Mouse (Mus musculus) mature B cell (primary cell): ENCODE results near the gene Idh2.

Experiments
- in situ Hi-C: fragments of 300-500 bp; cut with MboI; formaldehyde crosslinking; loops from 2 replicates; pipeline ENCODE4 v1.14.3; 2019

The Idh2 gene

DNA sequence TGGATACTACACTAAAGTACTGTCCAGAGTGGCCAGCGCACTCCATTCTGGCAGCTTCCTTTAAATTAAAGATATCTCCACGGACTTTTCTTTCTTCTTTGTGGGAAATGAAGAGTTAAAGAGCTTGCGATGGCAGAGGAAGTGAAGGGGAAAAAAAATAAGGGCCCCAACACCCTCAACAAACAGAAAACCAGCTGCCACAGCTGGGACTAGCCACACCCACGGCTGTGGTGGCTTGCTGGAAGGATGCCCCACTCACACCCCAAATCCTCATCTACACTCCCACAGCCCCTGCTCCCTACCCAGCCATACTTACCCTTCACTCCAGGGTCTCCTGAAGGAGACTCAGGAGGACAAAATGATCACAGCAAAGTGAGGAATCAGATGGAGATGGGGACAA, 7.9 kb upstream of the Idh2 start:
- in situ Hi-C loops: no loop called here

GRCm38 (mm10) chr7:80121083-80121482, 5.9 kb upstream of the Idh2 start:
- in situ Hi-C loops: no loop called here

DNA sequence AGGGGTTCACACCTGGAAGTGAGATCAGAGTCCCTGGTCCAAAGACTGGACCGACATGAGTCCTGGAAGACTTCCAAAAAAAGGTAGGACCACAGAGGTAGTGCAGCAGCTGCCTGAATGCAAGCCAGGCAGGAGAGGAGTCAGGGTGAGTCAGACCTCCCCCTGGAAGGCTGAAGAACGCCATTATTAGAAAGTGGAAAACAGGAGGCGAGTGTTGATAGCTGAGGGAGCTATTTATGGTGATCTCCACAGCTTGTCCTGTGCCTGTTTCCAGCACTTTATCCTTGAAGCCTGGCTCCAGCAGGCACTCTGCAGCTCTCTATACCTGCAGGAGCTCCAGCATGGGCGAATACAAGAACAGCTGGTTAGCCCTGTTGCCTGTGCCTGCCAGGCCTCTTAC, 4.0 kb upstream of the Idh2 start:
- in situ Hi-C loops: no loop called here

DNA sequence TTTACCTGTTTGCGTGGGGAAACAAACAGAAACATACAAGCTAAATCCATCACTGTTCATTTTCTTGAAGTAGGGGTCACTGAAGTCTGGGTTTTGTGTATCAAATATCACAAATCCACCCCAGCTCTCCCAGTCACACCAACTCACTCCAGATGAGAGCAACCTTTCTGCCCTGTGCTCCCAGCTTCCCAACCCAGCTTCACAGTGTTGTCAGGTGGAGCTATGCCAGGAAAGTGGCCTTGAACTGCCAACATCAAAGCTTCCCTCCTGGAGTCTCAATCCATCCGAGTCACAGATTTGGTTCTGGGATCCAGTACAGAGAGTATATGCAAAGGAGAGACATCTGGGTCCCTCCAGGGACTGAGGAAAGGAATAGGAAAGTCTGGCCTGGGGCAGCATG, 966 bp upstream of the Idh2 start:
- in situ Hi-C loops: no loop called here

DNA sequence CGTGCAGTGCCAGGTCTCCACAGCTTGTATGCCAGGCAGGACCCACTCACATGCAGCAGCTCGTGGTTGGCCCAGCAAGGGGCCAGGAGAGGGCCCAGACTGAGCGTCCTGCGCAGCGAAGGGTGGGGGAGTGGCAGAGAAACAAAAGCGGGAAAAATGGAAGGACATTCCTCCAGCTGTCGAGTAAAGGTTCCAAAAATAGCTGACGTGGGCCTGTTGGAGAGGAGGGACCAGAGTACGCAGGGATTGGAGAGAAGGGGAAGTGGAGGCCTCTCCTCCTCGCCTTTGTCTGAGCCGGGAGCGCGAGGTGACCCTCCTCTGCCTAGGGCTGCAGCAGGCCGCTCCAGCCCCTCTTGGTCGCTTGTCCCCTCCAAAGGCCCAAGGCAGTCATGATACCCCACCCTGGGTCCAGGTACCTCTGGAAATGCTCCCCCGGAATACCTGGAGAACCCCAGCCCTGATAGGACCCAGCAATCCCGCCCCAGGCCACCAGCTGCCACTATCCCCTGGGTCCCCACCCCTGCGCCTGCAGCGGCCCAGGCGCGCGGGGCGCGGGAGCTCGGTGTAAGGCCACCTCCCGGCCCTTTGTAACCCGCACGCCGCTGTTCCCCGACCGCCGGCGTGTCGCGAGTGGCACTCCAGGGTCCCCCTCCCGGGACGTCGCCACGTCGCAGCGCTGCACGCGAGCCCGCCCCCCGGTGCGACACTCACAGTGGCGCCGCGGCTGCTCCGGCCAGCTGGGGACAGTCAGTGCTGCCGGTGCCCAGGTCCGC, 555 bp downstream of the Idh2 start:
- in situ Hi-C loops: no loop called here

DNA sequence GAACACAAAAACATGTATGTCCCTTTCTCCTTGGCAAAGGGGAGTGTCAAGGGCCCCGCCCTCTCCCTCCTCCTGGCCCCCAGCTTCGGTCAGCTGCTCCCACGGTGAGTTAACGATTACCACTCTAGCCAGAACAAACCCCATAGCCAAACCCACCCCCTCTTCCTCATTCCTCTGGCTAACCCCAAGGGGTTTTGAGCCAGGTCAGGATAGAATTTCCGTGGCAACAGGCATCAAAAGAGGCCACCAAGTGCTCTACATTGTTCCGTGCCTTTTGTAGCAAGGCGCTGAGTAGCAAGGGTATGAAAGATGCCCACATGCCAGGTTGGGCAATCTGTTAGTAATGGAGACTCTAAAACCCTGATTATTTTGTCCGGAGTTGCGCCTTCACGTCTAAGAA, 1.2 kb downstream of the Idh2 start:
- in situ Hi-C loops: no loop called here

DNA sequence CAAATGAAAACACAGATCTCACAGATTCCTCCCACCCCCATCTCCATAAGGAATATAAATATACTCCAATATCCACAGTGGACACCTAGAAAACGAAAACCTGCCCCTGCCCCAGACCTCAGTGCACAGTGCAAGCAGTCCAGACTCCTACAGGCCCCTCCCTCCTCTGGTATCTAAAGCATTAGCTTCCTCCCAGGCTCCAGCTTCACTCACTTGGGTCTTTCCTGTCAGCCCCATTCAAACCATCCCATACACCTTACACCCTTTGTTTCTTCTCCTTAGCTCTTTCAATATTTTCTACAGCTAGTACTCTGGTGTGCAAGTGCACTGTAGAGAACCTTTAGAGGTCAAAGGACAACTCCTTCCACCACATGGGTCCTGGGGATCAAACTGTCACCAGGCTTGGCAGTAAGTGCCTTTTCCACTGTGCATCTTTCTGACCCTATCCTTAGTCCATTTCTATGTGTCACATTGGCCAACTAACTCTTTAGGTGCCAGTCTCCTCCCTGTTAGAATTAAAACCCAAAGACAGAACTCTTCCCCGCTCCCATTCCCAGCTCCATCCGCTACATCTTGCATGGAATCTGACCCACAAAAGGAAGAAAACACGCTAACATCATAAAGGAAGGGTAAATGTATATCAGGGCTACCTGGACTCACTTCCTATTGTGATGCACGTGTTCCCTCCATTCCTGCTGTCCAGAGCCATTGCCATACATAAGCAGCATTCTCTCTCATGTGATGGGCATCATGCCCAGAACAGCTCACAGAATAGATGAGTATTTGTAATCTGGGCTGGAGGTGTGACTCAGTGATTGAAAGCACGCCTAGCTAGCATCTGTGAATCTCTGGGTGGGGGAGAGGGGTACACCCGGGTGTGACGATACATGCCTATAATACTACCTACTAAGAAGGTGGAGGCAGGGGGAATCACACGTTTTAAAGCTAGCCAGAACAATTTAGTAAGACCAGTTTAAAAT, 3.8 kb downstream of the Idh2 start:
- in situ Hi-C loops: no loop called here

GRCm38 (mm10) chr7:80106441-80106840, 8.8 kb downstream of the Idh2 start:
- in situ Hi-C loops: no loop called here

GRCm38 (mm10) chr7:80105637-80106390, 9.4 kb downstream of the Idh2 start:
- in situ Hi-C loops: no loop called here

DNA sequence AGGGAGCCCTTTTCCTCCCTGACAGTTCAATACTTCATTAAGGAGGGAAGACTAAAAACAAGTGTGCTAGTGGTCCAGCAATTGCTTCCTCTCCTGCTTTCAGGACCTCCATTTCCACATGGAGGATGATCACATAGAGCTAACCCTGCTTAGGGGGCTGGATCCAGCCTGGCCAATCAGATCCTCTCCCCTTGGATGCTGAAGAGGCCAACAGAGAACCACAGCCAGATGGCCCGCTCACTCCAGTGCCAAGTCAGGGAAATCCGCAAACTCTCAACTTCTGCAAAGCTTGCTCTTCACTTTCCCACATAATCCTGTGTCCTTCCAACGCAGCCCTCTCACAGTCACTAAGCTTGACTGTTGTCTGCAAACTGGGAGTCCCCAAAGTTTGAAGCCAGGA, 11.9 kb downstream of the Idh2 start:
- in situ Hi-C loops: no loop called here

GRCm38 (mm10) chr7:80098389-80098976, 16.7 kb downstream of the Idh2 start:
- in situ Hi-C loops: no loop called here

GRCm38 (mm10) chr7:80095598-80096309, 19.4 kb downstream of the Idh2 start:
- in situ Hi-C loops: no loop called here

DNA sequence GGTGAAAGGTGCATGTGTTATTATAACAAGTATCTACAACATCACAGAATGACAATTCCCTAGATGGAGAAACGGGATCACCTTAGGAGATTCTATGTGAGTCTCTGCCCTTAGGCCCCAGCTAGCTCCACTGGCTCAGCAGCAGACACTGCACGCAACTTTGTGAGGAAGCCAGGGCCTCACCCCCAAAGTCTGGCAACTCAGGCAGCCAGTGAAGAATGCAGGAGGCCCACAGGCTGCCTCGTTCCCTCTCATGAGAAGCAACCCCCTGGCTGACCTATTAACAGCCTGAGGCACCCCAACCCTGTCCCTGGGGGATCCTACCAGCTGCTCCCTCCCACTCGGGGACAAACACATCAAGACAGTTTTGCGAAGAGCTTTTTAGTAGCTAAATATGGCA, 20.7 kb downstream of the Idh2 start:
- in situ Hi-C loops: no loop called here

- in situ Hi-C loops: no loop called here
These were observed 22.7 kb downstream of the Idh2 start for GRCm38 (mm10) chr7:80092351-80093046.

DNA sequence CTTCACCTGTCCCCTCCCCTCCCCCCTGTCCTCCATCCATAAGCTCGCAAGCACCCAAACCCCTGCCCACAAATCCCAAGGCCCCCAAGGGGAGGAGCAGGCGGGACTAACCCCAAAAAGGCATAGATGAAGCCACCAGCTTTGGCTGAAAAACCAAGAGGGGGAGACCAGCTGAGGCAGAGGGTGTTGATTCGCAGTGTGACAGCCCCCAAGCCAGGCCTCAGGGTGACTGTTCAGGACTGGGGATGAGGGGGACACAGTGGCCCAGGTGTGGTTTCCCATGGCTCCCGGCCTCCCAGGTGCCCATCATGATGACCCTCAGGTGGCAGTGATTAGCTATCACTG, 23.4 kb downstream of the Idh2 start:
- in situ Hi-C loops: no loop called here

DNA sequence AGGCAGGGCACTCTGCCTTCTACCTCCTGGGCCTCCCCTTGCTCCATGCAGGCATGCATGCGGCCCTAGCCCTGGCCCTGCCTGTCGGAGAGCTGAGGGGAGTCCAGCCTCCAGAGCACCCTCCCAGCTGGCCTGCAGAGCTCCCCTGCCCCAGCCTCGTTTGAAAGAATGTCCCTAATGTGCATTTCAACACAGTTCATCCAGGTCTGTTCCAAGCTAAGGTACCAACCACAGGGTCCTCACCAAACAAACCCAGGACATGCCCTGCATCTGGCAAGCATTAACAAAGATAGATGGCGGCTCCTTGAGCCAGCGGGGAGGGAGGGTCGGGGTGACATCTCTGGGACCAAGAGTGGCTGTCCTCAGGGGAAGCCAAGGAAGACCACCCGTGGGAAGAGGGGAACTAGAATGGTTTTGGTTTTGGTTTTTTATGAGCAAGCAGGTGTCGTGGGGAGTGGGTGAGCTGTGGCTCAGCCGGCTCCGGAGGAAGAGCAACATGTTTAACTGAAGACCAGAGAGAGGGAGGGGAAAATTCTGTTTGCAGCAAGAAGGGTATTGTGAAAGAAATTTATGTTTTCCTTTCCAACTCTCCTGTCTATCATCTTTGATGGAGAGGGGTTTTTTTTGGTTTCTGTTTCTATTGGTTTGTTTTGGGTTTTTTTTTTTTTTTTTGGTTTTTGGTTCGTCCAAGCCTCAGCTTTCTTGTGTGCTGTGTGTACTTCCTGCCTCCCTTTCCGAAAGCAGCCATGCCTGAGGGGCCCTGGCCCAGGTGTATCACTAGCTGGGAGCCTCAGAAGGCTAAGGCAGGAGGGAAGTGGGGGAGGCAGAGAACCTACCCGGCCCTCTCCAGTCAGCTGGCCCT, 24.0 kb downstream of the Idh2 start:
- in situ Hi-C loops: no loop called here

DNA sequence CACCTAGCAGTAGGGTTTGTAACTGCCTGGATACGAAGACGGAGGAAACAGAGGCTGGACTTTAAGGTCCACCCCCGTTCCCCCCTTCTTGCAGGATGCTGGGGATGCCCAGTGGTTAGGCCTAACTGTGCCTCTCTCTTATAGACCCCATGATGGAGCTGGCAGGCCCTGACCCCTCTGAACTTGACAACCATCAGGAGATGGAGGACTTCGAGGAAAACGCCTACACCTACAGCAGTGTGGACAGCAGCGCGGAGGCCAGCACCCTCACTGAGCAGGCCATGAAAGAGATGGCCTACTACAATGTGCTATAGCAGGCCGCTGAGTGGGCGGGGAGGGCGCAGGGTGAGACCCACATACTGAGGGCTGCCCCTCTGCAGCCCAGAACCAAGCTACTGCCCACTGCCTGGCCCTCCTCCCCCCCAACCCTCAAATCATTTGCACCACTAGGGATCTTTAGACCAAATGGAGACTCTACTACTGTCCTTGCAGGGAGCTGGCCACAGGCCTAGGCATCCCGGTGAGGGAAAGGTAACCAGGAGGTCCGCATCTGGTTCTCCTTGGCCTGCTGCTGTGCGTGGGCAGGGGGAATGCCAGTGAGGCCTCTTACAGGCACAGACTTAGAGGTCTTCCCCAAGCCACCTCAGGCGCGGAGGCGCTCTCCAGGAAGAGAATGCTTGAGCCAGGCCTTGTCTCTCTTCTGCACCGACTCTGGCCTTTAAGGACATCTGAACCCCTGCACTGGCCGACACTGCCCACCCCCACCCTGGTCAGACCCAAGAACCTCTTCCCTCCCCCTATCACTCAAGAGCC, 24.8 kb downstream of the Idh2 start:
- in situ Hi-C loops: no loop called here

- in situ Hi-C loops: no loop called here
These were observed 27.0 kb downstream of the Idh2 start for GRCm38 (mm10) chr7:80088191-80088590.
